Mouse (Mus musculus): ENCODE measurements around the gene Gm8024. TPM values are rescaled to one million over a fixed set of nuclear protein-coding genes. Genes with fewer than 3 reads are reported as not detected.
"Not testable (repeated sequence)": the region's sequence is repeated elsewhere in the genome, so short reads cannot be mapped to it uniquely, and the experiment has no call there.

Gm8024 gene
- 0.19 and 0.31 TPM in 2 replicates for polyA plus RNA-seq (2012; rRNA removed)

DNA sequence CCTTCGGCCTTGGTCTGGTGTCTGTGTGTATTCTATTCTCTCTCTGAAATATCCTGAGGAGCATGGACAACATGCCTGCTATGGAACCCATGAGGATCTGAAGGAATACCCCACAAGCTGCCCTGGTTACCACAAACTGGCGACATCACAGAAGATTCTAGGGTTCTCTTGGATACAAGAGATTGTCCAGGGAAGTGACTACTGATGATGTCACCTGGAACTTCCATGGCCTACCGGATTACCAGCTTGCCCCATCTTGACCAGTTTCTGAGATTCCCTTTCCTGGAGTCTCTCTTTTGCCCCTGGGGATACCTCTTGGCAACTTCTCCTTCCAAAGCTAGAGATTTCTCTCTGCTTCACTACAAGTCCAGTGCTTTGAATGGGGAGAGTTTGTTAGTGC lies at the start of gene Gm8024:
Gene Gm8024 (minus strand): TSS at position 101 of the 400 bp plus-strand sequence.
- H3K27me3 ChIP-seq (ENCODE audit: control insufficient read depth, insufficient read depth, low read length), result not testable (repeated sequence)

DNA sequence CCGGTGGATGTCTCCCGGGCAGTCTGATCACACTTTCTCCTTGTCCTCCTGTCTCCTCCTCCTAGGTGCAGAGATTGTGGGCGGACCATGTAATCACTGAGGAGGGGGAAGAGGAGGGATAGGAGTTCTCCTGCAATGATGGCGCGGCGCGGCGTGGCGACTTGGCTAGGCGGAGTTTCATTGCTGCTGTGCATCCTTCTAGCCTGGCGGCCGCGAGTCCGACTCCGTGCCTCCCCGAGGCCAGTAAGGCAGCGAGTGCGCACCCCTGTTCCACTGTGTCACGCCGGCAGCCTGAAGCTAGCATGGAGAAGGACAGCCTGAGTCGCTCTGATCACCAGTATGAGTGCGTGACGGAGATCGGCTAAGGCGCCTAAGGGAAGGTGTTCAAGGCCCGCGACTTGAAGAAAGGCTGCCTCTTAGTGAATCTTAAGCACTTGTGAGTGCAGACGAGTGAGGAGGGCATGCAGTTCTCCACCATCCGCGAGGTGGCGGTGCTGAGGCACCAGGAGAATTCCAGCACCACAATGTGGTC lies 19.2 kb upstream of the Gm8024 start:
- WGBS, result 10% methylated on average over 28 of the region's 31 CpGs
- not testable (repeated sequence) for H3K27me3 ChIP-seq (ENCODE audit: control insufficient read depth, insufficient read depth, low read length); H3K27ac ChIP-seq (ENCODE audit: insufficient read depth, low read length); H3K4me3 ChIP-seq (replicated peaks; ENCODE audit: insufficient read depth, low read depth, low read length); H3K4me1 ChIP-seq (ENCODE audit: control insufficient read depth, insufficient read depth, low read length)
- DNase-seq, result peak; percentile 9 to 20

More for the DNA sequence above, at the start of gene Gm8024:
- not testable (repeated sequence) for DNase-seq; H3K4me3 ChIP-seq (replicated peaks; ENCODE audit: insufficient read depth, low read depth, low read length); H3K4me1 ChIP-seq (ENCODE audit: control insufficient read depth, insufficient read depth, low read length); H3K27ac ChIP-seq (ENCODE audit: insufficient read depth, low read length)
- 97% methylated on average over 1 of the region's 3 CpGs for WGBS

DNA sequence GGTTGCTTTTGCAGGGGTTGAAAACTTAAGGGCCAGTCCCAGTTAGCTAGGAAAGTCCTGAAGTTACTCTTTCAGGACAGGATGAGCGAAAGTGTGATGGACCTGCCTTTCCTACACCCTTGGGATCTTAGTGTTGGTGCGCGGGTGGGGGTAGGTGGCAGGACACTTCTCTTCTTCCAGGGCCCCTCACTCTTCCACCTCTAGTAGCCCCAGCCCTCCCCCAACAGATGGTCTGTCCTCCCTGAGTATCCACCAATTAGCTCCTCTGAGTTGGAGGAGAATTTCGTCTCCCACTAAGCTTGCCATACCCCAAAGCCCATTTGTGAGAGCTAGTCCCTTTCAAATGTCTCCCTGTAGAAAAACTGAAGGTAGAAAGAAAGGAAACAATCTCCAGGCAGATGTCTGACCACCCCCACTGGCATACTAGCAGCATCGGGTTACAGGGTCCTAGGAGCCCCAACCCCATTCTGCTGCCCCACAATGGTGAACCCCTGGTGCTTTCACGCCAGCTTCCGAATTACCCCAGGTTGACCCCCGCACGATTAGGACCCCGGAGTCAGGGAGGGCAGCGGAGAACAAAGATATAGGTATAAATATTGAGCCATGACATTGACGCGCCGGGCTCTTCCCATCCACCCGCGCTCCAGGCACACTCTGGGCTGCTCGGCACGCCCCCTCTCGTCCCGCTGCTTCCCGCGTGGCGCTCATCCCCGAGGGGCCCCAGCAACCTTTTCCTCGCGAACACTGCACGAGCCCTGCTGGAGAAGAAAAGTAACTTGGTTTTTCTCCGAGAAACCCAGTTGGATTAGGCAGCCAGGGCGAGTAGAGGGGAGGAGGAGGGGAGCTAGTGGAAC lies 18.5 kb upstream of the Gm8024 start:
- not testable (repeated sequence) for DNase-seq; H3K27ac ChIP-seq (ENCODE audit: insufficient read depth, low read length); H3K4me3 ChIP-seq (replicated peaks; ENCODE audit: insufficient read depth, low read depth, low read length); H3K4me1 ChIP-seq (ENCODE audit: control insufficient read depth, insufficient read depth, low read length); H3K27me3 ChIP-seq (ENCODE audit: control insufficient read depth, insufficient read depth, low read length)
- 28% methylated on average over 22 of the region's 29 CpGs for WGBS

DNA sequence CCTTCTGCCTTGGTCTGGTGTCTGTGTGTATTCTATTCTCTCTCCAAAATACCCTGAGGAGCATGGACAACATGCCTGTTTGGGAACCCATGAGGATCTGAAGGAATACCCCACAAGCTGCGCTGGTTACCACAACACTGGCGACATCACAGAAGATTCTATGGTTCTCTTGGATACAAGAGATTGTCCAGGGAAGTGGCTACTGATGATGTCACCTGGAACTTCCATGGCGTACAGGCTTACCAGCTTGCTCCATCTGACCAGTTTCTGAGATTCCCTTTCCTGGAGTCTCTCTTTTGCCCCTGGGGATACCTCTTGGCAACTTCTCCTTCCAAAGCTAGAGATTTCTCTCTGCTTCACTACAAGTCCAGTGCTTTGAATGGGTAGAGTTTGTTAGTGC lies 21.8 kb downstream of the Gm8024 start, which contains the start of gene Gm8020:
Gene Gm8020 (minus strand): TSS at position 101 of the 400 bp plus-strand sequence.
- H3K27me3 ChIP-seq (ENCODE audit: control insufficient read depth, insufficient read depth, low read length); H3K4me1 ChIP-seq (ENCODE audit: control insufficient read depth, insufficient read depth, low read length); DNase-seq; H3K27ac ChIP-seq (ENCODE audit: insufficient read depth, low read length); H3K4me3 ChIP-seq (replicated peaks; ENCODE audit: insufficient read depth, low read depth, low read length): not testable (repeated sequence)
- 90% methylated on average over 2 of the region's 3 CpGs for WGBS

Other genes with a start within 250 kb of the Gm8024 start
- gene Gm9611, start 226.9 kb downstream of the Gm8024 start, polyA plus RNA-seq (2012; rRNA removed), result not detected in 2 replicates
- not detected in 2 replicates for gene Gm7995, start 214.1 kb downstream of the Gm8024 start, polyA plus RNA-seq (2012; rRNA removed)
- gene Gm8005, start 84.6 kb downstream of the Gm8024 start, polyA plus RNA-seq (2012; rRNA removed), result not detected in 2 replicates
- not detected in 2 replicates for gene Gm8011, start 60.4 kb downstream of the Gm8024 start, polyA plus RNA-seq (2012; rRNA removed)
- not detected in 2 replicates for gene Gm8020, start 21.9 kb downstream of the Gm8024 start, polyA plus RNA-seq (2012; rRNA removed)
- gene Gm17124, start 75.6 kb upstream of the Gm8024 start, polyA plus RNA-seq (2012; rRNA removed), result not detected in 2 replicates
- not detected in 2 replicates for gene Gm3633, start 117.6 kb upstream of the Gm8024 start, polyA plus RNA-seq (2012; rRNA removed)
- gene Gm10378, start 131.7 kb upstream of the Gm8024 start, polyA plus RNA-seq (2012; rRNA removed), result not detected in 2 replicates
- gene Gm3015, start 244.5 kb upstream of the Gm8024 start, polyA plus RNA-seq (2012; rRNA removed), result not detected in 2 replicates